Mouse (Mus musculus) mouse trophoblast stem cell (cell line): ENCODE results near the gene Slc39a10.
"Not testable (repeated sequence)": the region's sequence is repeated elsewhere in the genome, so short reads cannot be mapped to it uniquely, and the experiment has no call there.

Experiments
- in situ Hi-C, 2 experiments: fragments of 300-500 bp; cut with MseI, MboI; formaldehyde crosslinking; loops; 2 replicates in 1 of 2; 3 replicates in 1 of 2; pipeline ENCODE4 v1.15.1; 2025

Gene Slc39a10

DNA sequence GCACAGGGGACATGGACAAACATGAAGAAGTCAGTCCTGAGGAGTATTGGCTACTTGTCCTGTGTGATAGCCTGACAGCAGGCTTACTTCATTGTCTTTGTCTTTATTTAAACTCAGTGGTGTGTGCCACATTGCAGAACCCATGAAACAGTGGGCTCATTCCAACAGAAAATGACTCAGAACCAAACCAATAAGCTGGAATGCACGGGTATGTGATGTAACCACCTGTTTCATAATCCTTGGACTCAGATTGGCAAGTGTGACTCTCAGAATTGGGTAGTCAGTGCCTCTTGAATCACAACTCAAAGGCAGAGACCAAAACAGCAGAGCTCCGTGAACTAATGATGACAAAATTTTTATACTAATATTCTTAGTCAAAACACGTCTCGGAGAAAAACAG, 110.4 kb downstream of the Slc39a10 start:
- in situ Hi-C loops: not testable (repeated sequence)

DNA sequence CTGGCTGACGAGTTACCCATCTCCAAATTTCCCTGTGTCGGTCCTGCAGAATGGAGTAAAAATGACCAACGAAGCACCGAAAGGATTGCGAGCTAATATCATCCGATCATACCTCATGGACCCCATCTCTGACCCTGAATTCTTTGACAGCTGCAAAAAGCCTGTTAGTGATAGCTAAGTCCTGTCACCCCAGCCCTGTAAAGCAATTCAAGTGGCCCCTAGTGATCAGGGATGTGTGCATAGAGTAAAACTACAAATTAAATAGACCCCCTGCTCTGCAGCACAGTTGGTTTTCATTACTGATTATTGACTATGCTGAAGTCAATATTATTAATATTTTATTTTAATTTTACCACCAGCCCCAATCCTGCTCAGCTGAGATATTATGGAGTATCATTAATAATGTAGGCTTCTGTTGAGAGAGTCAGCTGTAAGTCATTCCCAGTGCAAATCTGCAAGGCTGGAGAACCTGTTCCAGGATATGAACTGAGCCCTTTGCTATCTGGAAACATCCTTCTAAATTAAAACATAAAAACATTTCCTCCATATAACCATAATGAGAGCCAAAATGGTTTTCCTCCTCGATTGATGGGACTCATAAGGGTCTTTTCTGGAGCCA, 122.5 kb downstream of the Slc39a10 start:
- in situ Hi-C loops: not testable (repeated sequence)

DNA sequence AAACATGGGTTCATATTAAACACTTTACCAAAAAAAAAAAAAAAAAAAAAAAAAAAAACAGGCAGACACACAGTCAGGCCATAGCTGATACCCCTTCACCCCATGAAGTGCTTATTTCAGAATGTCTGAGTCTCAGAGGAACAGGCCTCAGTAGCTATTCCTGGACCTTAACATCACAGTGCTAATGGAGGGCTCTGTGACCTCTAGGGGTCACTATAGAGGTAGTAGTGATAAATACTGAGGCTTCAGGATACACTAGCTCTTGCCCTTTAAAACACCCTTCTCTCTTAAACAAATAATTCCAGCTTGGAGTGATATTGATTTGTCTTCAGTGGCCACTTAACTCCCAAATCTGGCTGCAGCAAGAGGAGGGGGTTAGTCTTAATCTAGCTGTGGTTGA, 123.3 kb downstream of the Slc39a10 start:
- in situ Hi-C loops: not testable (repeated sequence)

DNA sequence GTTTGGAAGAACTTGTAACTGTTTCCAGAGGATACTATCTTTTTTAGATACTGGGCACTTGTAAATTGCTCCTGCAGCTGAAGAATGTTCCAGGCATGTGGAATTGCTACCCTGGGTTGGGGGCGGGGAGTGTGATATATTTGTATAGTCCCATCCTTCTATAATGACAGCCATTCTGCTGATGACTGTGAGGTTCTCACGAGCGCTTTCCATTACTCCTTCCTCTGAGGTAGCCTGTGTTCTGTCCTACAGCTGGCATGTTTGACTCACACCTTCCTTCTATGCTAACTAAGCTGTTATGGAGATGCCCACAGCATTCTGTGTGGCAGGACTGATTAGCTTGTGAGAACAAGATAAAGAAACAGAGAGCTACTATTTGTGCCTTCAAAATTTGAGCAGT, 128.1 kb downstream of the Slc39a10 start:
- in situ Hi-C loops: not testable (repeated sequence)
